Mouse (Mus musculus): ENCODE data around the gene Pcbp3.

DNA sequence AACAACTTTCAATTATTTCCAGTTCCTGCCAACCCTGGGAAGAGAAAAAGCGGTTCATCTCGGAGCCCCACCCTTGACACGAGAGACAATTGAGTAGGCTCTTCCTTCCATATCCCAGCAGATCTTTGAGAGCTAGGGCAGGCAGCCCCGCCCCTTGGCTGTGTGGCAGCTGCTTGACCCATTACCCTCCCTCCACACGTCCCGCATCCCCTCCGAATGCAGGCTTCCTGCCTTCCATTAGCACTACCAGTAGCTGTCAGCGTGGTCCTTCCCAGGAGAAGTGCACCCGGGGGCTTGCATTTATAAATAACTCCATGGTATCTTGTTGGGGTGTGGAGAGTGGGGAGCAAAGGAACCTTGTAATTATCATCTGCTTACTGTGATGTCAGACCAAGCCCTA lies 2.3 kb upstream of the Pcbp3 start:
- TF ChIP-seq CTCF (IDR thresholded peaks at IDR 0.05; ENCODE audit: control insufficient read depth, insufficient read depth, insufficient replicate concordance, low read depth, low read length): no peak
- TF ChIP-seq POLR2A (IDR thresholded peaks at IDR 0.05; ENCODE audit: control insufficient read depth, low read depth, low read length): no peak
